21 mouse cellular contexts compared by ENCODE assay signal in genomic region chr12:38931769-38932168, GRCm38 (mm10).
DNase-seq lines count a peak whose midpoint lies in the region; ATAC-seq and TF ChIP-seq lines count a peak whose summit lies in the region.
"Had no signal": no experiment of that assay in that cellular context is flagged by ENCODE, and none has a peak within 500 bp of the region (broad histone marks: within the 10 kb centered on the region; RNA-seq: fewer than 3 reads in every experiment).

No protein-coding gene starts in this region.

- no peak overlapping the region for H3K27ac ChIP-seq in hindbrain, postnatal 0 days
- H3K27ac ChIP-seq: embryonic facial prominence, embryonic 10.5 days; forebrain, embryonic 12.5 days; hindbrain, embryonic 14.5 days; intestine, embryonic 15.5 days; liver, embryonic 14.5 days; lung, embryonic 15.5 days had no signal

- no peaks in the 10 kb centered on the region for H3K4me1 ChIP-seq in hindbrain, postnatal 0 days (ENCODE audit: insufficient read depth, low read length)
- H3K4me1 ChIP-seq: forebrain, embryonic 12.5 days; intestine, embryonic 15.5 days; lung, embryonic 15.5 days had no signal

- no peak overlapping the region for H3K4me2 ChIP-seq in hindbrain, postnatal 0 days (ENCODE audit: low read depth, low read length)
- H3K4me2 ChIP-seq: forebrain, embryonic 12.5 days; hindbrain, embryonic 14.5 days; intestine, embryonic 15.5 days; lung, embryonic 15.5 days had no signal

- no peaks in the 10 kb centered on the region for H3K27me3 ChIP-seq in hindbrain, postnatal 0 days (ENCODE audit: insufficient read depth, low read length)
- H3K27me3 ChIP-seq: forebrain, embryonic 12.5 days; intestine, embryonic 15.5 days; lung, embryonic 15.5 days had no signal

- no peaks in the 10 kb centered on the region for H3K9me3 ChIP-seq in hindbrain, postnatal 0 days (ENCODE audit: low read length)
- H3K9me3 ChIP-seq: embryonic facial prominence, embryonic 10.5 days; forebrain, embryonic 12.5 days; intestine, embryonic 15.5 days; lung, embryonic 15.5 days had no signal

- no peak overlapping the region for H3K4me3 ChIP-seq in hindbrain, postnatal 0 days (ENCODE audit: low read length)
- H3K4me3 ChIP-seq: embryonic facial prominence, embryonic 10.5 days; forebrain, embryonic 12.5 days; intestine, embryonic 15.5 days; lung, embryonic 15.5 days; myocyte had no signal

- no peak overlapping the region for H3K9ac ChIP-seq in hindbrain, postnatal 0 days (replicated peaks; ENCODE audit: low read length)
- H3K9ac ChIP-seq: forebrain, embryonic 12.5 days; hindbrain, embryonic 14.5 days; intestine, embryonic 15.5 days; liver, embryonic 14.5 days; lung, embryonic 15.5 days had no signal

- WGBS in hindbrain, postnatal 0 days = 86% methylated on average over 2 of the region's 2 CpGs

- H3K36me3 ChIP-seq in hindbrain, postnatal 0 days (ENCODE audit: insufficient read depth, low read length) = no peaks in the 10 kb centered on the region
- H3K36me3 ChIP-seq: embryonic facial prominence, embryonic 10.5 days; forebrain, embryonic 12.5 days; intestine, embryonic 15.5 days; lung, embryonic 15.5 days had no signal

- peak; percentile 96 for ATAC-seq in frontal cortex, adult (ENCODE audit: low TSS enrichment)
- peak; percentile 75 for ATAC-seq in granulocyte monocyte progenitor cell, adult 5-6 weeks (replicated peaks; ENCODE audit: poor library complexity, severe bottlenecking)
- ATAC-seq in hindbrain, postnatal 0 days = no peak
- ATAC-seq: intestine, embryonic 15.5 days had no signal

- DNase-seq in frontal cortex, postnatal 25 days (ENCODE audit: low spot score in 2 of 2) = no peak
- peak; percentile 19 for DNase-seq in layer of hippocampus, adult 9-11 months
- DNase-seq in layer of hippocampus, postnatal 14 days (ENCODE audit: low spot score in 2 of 2) = no peak
- peak; percentile 26 for DNase-seq in 3T3-L1 (ENCODE audit: low read depth, low spot score)
- no peak for DNase-seq in retina, embryonic 14.5 days (ENCODE audit: low spot score)
- no peak for DNase-seq in hindbrain, postnatal 0 days (ENCODE audit: low spot score)
- DNase-seq: cerebellum, adult 8-10 months; gastrocnemius, postnatal 25 days; kidney, postnatal 4 days; layer of hippocampus, postnatal 36 days; midbrain, embryonic 14.5 days; right cerebral cortex, postnatal 4 days had no signal

- no peak for TF ChIP-seq CTCF in hindbrain, postnatal 0 days (IDR thresholded peaks at IDR 0.05; ENCODE audit: low read depth)

Comparison
In these comparisons a context has a peak if more than half of its experiments do, and no peak if none do; other contexts are left out.
1. DNase-seq: peak in layer of hippocampus, adult 9-11 months (single experiment) and 3T3-L1 (single experiment); none in frontal cortex, postnatal 25 days (0 of 2), layer of hippocampus, postnatal 14 days (0 of 2), retina, embryonic 14.5 days (single experiment) and hindbrain, postnatal 0 days (single experiment).